Mouse (Mus musculus): ENCODE measurements around the gene 4933412E24Rik. TPM values are rescaled to one million over a fixed set of nuclear protein-coding genes. Genes with fewer than 3 reads are reported as not detected.

The 4933412E24Rik gene
- not detected for polyA plus RNA-seq (2014; fragmentation: Illumina TruSeq; extraction: RNeasy Lipid Tissue Mini Kit (QIAGEN cat#74804); ENCODE audit: insufficient read depth, low read depth, low replicate concordance)

DNA sequence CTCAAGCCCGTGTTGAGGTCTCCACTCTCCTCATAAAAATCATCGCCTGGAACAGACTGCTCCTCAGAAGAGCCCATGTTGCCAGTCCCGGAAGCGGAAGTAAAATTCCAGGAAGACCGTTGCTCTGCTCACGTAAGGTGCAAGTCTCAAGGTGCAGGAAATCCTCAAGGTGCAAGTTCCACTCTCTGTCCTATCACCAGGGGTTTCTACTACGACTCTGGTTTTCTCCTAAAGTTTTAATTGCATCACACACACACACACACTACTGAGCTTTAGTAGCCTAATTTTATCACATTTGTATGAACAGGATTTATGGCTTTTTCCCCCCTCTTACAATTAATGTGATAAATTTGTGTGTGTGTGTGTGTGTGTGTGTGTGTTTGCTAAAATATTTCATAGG, at the start of gene 4933412E24Rik:
4933412E24Rik (minus strand) TSS at position 101 of the 400 bp plus-strand sequence.

All from lung, adult 10 weeks (tissue).